Mouse (Mus musculus): ENCODE measurements around the gene Rin2.

Rin2 gene

GRCm38 (mm10) chr2:145735079-145735478 is 60.1 kb downstream of the Rin2 start:
- no peak for DNase-seq (ENCODE audit: low read depth, low spot score)

- DNase-seq (ENCODE audit: low read depth, low spot score): no peak
Observed at GRCm38 (mm10) chr2:145736543-145736942, 61.5 kb downstream of the Rin2 start.

- no peak for DNase-seq (ENCODE audit: low read depth, low spot score)
Observed at GRCm38 (mm10) chr2:145737196-145737595, 62.2 kb downstream of the Rin2 start.

- DNase-seq (ENCODE audit: low read depth, low spot score): no peak
Observed at GRCm38 (mm10) chr2:145740729-145741128, 65.7 kb downstream of the Rin2 start.

GRCm38 (mm10) chr2:145742795-145743710 is 68.0 kb downstream of the Rin2 start:
- DNase-seq (ENCODE audit: low read depth, low spot score): no peak

- DNase-seq (ENCODE audit: low read depth, low spot score): no peak
Observed at GRCm38 (mm10) chr2:145746406-145746805, 71.4 kb downstream of the Rin2 start.

GRCm38 (mm10) chr2:145749645-145750044 is 74.6 kb downstream of the Rin2 start:
- DNase-seq (ENCODE audit: low read depth, low spot score): no peak

GRCm38 (mm10) chr2:145752572-145752971 is 77.6 kb downstream of the Rin2 start:
- no peak for DNase-seq (ENCODE audit: low read depth, low spot score)

- no peak for DNase-seq (ENCODE audit: low read depth, low spot score)
Observed at GRCm38 (mm10) chr2:145753973-145754372, 79.0 kb downstream of the Rin2 start.

- DNase-seq (ENCODE audit: low read depth, low spot score): no peak
Observed at GRCm38 (mm10) chr2:145755864-145756822, 81.1 kb downstream of the Rin2 start.

GRCm38 (mm10) chr2:145760121-145760520 is 85.1 kb downstream of the Rin2 start:
- no peak for DNase-seq (ENCODE audit: low read depth, low spot score)

GRCm38 (mm10) chr2:145761436-145761835 is 86.4 kb downstream of the Rin2 start:
- no peak for DNase-seq (ENCODE audit: low read depth, low spot score)

GRCm38 (mm10) chr2:145769964-145770363 is 94.9 kb downstream of the Rin2 start:
- no peak for DNase-seq (ENCODE audit: low read depth, low spot score)

GRCm38 (mm10) chr2:145770730-145771536 is 95.9 kb downstream of the Rin2 start:
- no peak for DNase-seq (ENCODE audit: low read depth, low spot score)

GRCm38 (mm10) chr2:145783247-145783646 is 108.2 kb downstream of the Rin2 start:
- DNase-seq (ENCODE audit: low read depth, low spot score): no peak

GRCm38 (mm10) chr2:145784246-145784935 is 109.4 kb downstream of the Rin2 start:
- no peak for DNase-seq (ENCODE audit: low read depth, low spot score)

GRCm38 (mm10) chr2:145784964-145785363 is 109.9 kb downstream of the Rin2 start:
- DNase-seq (ENCODE audit: low read depth, low spot score): no peak

- no peak for DNase-seq (ENCODE audit: low read depth, low spot score)
Observed at GRCm38 (mm10) chr2:145785758-145786617, 111.0 kb downstream of the Rin2 start.

- DNase-seq (ENCODE audit: low read depth, low spot score): no peak
Observed at GRCm38 (mm10) chr2:145786618-145786932, 111.6 kb downstream of the Rin2 start.

GRCm38 (mm10) chr2:145787486-145787885 is 112.5 kb downstream of the Rin2 start:
- no peak for DNase-seq (ENCODE audit: low read depth, low spot score)

All from A20 (cell line).